Mouse (Mus musculus) adrenal gland, adult (tissue): ENCODE data around the gene Loxl4.

Experiments used
- DNase-seq, 2 experiments: peaks; one replicate each; pipeline ENCODE4 v3.0.0; 2022 to 2023; ENCODE audit warnings: low spot score in 1 of 2; ENCODE audit not compliant: inconsistent age in 2 of 2

Loxl4 gene

DNA sequence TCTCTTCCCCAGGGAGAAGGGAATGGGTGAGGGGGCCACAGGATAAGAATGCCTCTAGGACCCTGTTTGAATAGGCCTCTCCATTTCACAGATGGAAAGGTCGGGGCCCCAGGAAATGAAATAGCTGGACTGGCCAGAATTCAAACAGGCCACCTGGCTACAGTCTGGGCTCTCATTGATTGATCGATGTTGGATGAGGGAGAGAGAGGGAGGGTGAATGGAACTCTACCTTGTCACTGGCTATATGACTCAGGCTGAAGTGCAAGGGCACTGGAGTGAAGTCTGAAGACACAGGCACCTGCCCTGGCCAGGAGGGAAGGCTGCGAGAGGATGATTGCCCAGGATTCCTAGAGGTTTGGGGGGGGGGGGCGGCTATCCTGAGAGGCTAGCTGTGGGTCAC, 867 bp downstream of the Loxl4 start:
- DNase-seq = no peak

GRCm38 (mm10) chr19:42609716-42610115, 2.9 kb downstream of the Loxl4 start:
- no peak for DNase-seq

DNA sequence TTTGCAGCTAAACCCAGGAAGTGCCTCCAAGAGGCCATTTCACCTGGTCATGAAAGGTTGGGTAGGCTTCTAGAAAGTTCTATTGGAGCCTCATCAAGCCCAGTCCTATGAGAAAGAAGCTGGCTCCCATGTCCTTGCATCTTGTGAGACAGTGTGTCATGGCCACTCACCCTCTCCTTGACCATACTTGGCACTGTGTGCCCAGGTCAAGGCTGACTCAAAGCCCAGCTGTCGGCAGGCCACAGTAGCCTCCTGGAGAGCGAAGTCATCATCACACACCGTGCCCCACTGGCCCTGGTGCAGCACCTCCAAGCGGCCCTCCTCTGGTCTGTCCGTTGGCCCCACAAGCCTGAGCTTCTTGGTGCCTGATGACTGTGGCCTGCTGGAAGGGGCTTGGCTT, 4.5 kb downstream of the Loxl4 start:
- DNase-seq = peak; percentile 41 to 58

GRCm38 (mm10) chr19:42602576-42602975, 10.0 kb downstream of the Loxl4 start:
- no peak for DNase-seq

- DNase-seq = no peak
Measured at GRCm38 (mm10) chr19:42602041-42602440, 10.6 kb downstream of the Loxl4 start.

DNA sequence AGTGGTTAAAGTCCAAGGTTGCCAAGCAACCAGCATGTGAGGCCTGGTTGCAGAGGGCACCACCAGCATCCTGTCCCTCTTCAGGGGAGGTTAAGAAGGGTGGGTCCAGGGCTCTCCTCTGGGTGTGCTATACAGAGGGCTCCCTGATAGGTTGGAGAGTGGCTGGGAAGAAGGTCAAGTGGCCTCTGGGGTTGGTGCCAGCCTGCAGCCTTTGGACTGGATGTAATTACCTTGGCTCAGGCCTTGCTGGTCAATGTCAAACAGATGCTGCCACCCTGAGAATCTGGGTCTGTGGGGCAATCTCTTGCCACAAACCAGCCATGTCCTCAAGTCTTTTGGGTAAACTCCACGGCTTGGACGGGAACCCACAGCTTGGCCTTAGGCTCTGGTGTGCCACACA, 11.2 kb downstream of the Loxl4 start:
- DNase-seq = peak in 1 of 2 experiments; percentile 72

GRCm38 (mm10) chr19:42600591-42600990, 12.0 kb downstream of the Loxl4 start:
- no peak for DNase-seq

DNA sequence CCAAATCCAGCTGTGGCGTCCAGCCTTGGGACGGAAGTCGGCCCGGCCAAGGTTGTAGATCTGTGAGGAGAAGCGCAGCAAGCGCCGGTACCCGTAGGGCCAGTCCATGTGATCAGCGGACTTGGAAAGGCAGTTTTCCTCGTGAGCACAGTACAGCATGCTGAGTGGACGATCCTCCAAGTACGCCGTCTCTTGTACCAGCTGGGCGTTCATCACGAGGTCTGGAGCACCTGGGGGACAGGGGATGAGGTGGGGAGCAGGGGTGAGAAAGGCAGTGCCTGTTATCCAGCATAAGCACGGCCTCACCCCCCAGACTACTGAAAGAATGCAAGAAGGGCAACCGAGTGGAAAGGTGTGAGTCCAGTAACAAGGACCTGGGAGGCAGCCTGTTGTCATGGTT, 12.7 kb downstream of the Loxl4 start:
- DNase-seq = no peak

- DNase-seq = no peak
Measured at GRCm38 (mm10) chr19:42597896-42598295, 14.7 kb downstream of the Loxl4 start.

DNA sequence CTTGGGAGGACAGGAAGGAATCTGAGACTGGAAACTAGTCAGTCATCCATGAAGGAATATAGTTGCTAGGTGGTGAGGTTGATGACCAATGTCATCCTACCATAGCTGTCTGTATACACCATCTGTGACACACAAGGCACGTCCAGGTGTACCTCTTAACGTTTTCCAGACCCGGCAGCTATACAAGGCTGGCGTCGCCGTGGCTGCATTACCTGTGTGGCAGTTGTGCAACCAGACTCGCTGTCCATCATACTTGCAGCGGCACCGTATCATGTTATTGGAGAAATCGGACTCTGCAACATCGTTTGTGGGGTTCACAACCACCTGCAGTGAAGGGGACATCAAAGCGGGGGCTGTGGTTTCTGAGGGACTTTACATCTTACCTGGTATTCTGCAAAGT, 15.3 kb downstream of the Loxl4 start:
- no peak for DNase-seq

DNA sequence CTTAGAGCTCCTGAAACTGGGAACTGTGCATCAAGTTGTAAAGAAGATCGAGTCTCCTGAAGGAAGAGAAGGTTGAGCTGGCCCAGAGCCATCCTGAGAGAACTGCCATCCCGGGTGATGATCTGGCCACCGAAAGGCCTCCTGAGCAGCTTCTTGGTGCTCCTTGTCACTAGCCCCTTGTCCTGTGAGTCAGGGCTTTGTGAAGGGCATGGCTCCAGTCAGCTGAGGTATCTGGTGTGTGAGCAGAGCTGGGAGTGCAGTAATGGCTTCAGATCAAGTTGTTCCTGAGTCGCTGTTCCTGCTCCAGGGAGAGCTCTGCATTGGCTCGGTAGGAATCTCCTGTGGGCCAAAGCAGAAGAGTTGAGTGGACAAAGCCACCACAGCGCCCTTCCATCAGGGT, 17.5 kb downstream of the Loxl4 start:
- DNase-seq = no peak

DNA sequence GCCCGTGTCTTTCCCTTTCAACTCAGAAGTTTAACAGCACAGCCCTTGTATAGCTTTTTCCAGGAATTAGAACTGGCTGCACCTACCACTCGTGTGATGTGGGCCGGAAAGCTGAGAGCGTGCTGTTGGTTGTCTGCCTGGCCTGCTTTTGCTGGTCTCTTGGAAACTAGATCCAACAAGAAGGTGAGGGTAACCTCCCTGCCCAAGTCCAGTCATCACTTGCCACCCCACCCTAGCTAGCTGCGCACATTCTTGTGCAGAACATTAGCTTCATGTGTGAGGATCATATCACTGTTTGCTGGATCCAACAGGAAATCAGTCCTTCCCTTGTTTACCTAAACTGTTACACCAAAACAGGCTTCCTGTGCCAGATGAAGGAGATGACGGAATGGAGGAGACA, 19.2 kb downstream of the Loxl4 start:
- DNase-seq = no peak

GRCm38 (mm10) chr19:42591534-42591933, 21.1 kb downstream of the Loxl4 start:
- no peak for DNase-seq

DNA sequence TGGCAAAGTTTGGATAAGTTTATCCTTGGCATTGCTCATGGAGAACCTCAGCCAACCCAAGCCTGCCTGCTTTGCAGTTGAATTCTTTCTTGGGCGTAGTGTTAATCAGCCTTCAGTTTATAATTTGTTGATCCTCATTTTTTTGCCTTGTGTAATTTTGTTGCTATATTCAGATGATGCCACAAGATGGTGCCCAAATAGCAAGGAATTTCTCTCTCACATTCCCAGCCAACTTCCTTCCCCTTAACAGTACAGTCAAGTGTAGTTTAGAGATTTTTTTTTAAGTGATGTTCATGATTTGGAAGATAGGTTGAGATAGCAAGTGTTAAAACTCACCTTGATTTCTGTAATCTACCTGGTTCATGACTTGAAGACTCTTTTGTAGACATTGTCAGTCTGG, 23.4 kb downstream of the Loxl4 start:
- no peak for DNase-seq

DNA sequence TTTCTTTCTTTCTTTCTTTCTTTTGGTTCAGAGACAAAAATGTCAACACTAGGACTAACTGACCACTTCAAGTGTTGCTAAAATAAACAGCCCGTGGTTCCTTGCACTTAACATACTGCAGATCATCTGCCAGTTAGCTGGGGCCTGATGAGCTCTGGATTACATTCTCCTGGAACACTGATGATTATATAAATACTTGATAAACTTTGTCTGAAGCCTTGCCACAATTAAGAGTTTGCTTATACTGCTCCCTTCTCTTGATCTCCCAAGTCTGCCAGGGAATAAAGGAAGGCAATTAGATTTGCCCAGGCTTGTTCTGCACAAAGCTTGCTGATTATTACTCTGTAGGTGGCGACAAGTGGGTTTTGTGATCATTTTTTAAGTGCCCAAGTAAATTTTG, 24.9 kb downstream of the Loxl4 start:
- DNase-seq = no peak

GRCm38 (mm10) chr19:42584188-42584587, 28.4 kb downstream of the Loxl4 start:
- no peak for DNase-seq

- DNase-seq = no peak
Measured at GRCm38 (mm10) chr19:42583677-42584076, 28.9 kb downstream of the Loxl4 start.

GRCm38 (mm10) chr19:42582811-42583370, 29.7 kb downstream of the Loxl4 start:
- DNase-seq = no peak

DNA sequence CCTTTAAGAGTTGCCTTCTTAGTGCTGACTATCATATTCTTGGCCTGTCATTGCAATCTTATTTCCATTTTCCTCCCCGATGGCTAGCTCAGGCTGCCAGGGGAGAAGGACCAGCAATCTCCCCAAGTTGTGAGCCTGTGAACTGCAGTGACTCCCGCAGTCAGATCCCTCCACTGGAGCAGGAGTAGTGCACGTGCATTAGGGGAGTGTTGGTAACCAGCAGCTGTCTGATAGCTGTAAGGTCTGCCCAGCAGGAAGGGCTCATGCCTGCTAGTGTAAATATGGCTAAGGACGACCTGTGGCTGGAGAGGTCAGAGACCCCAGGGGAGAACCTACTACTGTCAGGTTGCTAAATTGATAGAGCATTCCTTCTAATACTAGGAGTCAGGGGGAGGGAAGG, 31.9 kb downstream of the Loxl4 start:
- DNase-seq = no peak

DNA sequence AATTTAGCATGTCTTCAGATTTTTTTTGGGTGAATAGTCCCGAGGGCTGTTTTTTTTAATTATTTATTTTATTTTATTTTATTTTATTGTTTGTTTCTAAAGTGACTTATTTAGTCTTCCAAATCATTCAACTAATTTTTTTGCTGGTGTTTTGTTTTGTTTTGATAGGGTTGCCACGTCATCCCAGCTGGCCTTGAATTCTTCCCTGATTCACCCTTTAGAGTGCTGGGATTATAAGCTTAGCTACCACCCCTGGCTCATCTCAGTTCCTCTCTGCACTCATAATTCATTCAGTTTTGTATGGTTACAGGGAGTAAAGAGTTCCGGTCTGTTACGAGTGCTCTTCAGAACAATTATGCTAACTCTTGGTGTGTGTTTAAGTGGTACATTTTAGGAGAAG, 34.0 kb downstream of the Loxl4 start:
- DNase-seq = peak; percentile 44 to 81

DNA sequence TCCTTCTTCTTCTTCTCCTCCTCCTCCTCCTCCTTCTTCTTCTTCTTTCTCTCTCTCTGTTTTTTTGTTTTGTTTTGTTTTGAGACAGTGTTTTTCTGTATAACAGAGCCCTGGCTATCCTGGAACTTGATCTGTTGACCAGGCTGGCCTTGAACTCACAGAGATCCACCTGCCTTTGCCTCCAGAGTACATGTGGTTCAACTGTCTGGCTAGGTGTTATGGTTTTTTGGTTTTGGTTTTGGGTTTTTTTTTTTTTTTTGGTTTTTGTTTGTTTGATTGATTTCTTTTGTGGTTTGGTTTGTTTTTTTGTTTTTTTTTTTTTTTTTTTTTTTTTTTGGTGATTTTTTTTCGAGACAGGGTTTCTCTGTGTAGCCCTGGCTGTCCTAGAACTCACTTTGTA, 35.8 kb downstream of the Loxl4 start:
- no peak for DNase-seq

DNA sequence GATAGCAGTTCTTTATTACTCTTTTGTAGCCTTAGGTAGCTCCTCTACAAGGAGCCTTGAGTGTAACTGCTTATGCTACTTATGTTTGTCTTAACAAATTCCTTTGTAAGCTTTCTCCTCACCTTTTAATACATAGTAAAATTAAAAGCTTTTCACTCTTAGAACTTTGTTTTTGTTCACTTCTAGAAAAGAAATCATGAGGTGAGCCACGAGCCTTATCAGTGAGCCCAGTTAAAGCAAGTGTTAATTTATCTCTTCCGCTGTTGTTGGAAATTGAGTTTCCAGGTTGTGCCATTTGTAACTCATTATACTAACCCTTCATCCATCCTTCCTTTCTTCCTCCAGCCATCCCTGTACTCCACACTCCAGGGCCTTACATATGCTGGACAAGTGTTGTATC, 37.3 kb downstream of the Loxl4 start:
- no peak for DNase-seq

DNA sequence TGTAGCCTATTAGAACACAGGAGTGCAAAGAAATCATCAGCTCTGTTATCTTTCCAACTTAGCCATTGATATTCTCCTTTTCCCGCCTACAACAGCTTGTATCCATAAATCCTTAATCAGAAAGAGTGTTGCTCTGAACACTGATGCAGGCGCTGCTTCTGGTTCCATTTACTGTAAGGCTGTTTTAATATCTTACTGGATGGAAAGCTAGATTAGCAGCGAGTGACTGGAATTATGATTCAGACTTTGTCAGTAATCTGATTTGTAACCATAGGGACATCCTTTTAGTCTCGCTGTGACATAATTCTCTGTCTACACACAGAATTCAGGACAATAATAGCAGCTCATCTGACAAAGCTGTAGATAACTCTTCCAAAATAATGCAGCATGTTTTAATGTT, 41.3 kb downstream of the Loxl4 start:
- peak in 1 of 2 experiments; percentile 47 for DNase-seq

DNA sequence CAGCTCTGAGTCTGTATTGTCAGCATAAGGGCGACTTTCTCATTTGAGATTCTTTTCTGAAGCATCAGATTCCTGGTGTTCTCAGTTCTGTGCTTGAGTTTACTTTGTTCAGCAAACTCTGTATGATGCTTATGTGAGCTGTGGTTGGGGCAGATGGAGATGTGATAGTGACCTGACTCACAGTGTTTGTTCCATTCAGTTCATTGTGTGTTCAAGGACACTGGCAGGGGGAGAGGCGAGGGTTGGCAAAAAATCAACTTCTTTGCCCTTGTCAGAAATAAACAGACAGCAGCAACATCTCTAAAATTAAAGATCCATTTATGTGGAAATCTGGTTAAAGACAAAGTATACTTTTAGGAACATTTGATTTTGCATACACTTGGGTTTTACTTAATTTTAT, 43.5 kb downstream of the Loxl4 start:
- peak; percentile 56 to 81 for DNase-seq
